Mouse (Mus musculus) heart, embryonic 10.5 days (tissue): Measurements from ENCODE around the gene Frmd4a. TPM values are rescaled to one million over a fixed set of nuclear protein-coding genes. Genes with fewer than 3 reads are reported as not detected.

Source experiments
- DNase-seq: peaks from one replicate; pipeline ENCODE4 v3.0.0-alpha.2; 2017; ENCODE audit warnings: low spot score
- H3K27ac ChIP-seq: fragments of 300-500 bp; sonication (generic); 2 replicates; pipeline ENCODE4 v1.5.1; 2016; ENCODE audit warnings: mild to moderate bottlenecking
- H3K27me3 ChIP-seq: fragments of 300-500 bp; sonication (generic); 2 replicates; pipeline ENCODE4 v1.6.1; 2016; ENCODE audit warnings: mild to moderate bottlenecking; ENCODE audit not compliant: poor library complexity, insufficient read depth, severe bottlenecking
- H3K36me3 ChIP-seq: fragments of 300-500 bp; sonication (generic); 2 replicates; pipeline ENCODE4 v1.6.1; 2016; ENCODE audit warnings: mild to moderate bottlenecking, moderate library complexity
- H3K4me1 ChIP-seq: fragments of 300-500 bp; sonication (generic); 2 replicates; pipeline ENCODE4 v1.6.1; 2016; ENCODE audit warnings: mild to moderate bottlenecking
- H3K4me3 ChIP-seq: fragments of 300-500 bp; sonication (generic); 2 replicates; pipeline ENCODE4 v1.5.1; 2016; ENCODE audit warnings: mild to moderate bottlenecking, moderate library complexity
- H3K9me3 ChIP-seq: fragments of 300-500 bp; sonication (generic); 2 replicates; pipeline ENCODE4 v1.6.1; 2016; ENCODE audit warnings: mild to moderate bottlenecking, moderate library complexity
- WGBS: fragments of 180-500 bp; shearing (Covaris S2); methylation state at CpG from one replicate; pipeline ENCODE4 v1.1.7; 2016; 5-methylcytosine and 5-hydroxymethylcytosine counted together
- polyA plus RNA-seq: library from polyadenylated mRNA; unstranded; fragments of >200 nt; fragmentation: Nextera tagmentation; extraction: Ambion mirVana; gene quantifications from 2 replicates; pipeline ENCODE4 v1.2.1, GENCODE M21; 2016

Gene Frmd4a
- polyA plus RNA-seq, 1 experiment from 2014 or later, result 29.4 TPM

- peaks cover 19% of the 10 kb centered on the region for H3K4me1 ChIP-seq
- 27% methylated on average over 4 of the region's 4 CpGs for WGBS
- H3K27me3 ChIP-seq, result no peaks in the 10 kb centered on the region
- no peaks in the 10 kb centered on the region for H3K36me3 ChIP-seq
- no peaks in the 10 kb centered on the region for H3K9me3 ChIP-seq
- no peak overlapping the region for H3K4me3 ChIP-seq
- no peak for DNase-seq
- H3K27ac ChIP-seq, result peak overlapping the region; percentile 62
Measured at GRCm38 (mm10) chr2:4339128-4339527, 321.6 kb downstream of the Frmd4a start.

- Histone ChIP-seq H3K36me3 (no peaks in the 10 kb centered on the region), H3K4me3 (no peak overlapping the region), H3K4me1 (peaks cover 20% of the 10 kb centered on the region), H3K9me3 (peaks cover 2% of the 10 kb centered on the region; the same call in 1 of the 2 replicates), H3K27me3 (no peaks in the 10 kb centered on the region), H3K27ac (no peak overlapping the region; the same call in 1 of the 2 replicates)
- DNase-seq, result no peak
- WGBS, result 63% methylated on average over 3 of the region's 3 CpGs
Measured at GRCm38 (mm10) chr2:4339530-4340218, 322.2 kb downstream of the Frmd4a start.

- Histone ChIP-seq H3K4me3 (no peak overlapping the region), H3K4me1 (peaks cover 23% of the 10 kb centered on the region), H3K27me3 (no peaks in the 10 kb centered on the region), H3K36me3 (no peaks in the 10 kb centered on the region), H3K27ac (no peak overlapping the region), H3K9me3 (peaks cover 2% of the 10 kb centered on the region; the same call in 1 of the 2 replicates)
- DNase-seq, result no peak
- WGBS, result 85% methylated on average over 10 of the region's 10 CpGs
Measured at GRCm38 (mm10) chr2:4340378-4340777, 322.9 kb downstream of the Frmd4a start.

- DNase-seq, result no peak
- Histone ChIP-seq H3K36me3 (no peaks in the 10 kb centered on the region), H3K9me3 (peaks cover 2% of the 10 kb centered on the region; the same call in 1 of the 2 replicates), H3K4me3 (no peak overlapping the region), H3K27ac (no peak overlapping the region), H3K27me3 (no peaks in the 10 kb centered on the region), H3K4me1 (peaks cover 25% of the 10 kb centered on the region)
- 56% methylated on average over 1 of the region's 1 CpGs for WGBS
Measured at GRCm38 (mm10) chr2:4341141-4341540, 323.6 kb downstream of the Frmd4a start.

GRCm38 (mm10) chr2:4342005-4342404 is 324.5 kb downstream of the Frmd4a start:
- Histone ChIP-seq H3K27ac (no peak overlapping the region), H3K4me1 (peaks cover 34% of the 10 kb centered on the region), H3K4me3 (no peak overlapping the region), H3K9me3 (peaks cover 2% of the 10 kb centered on the region; the same call in 1 of the 2 replicates), H3K27me3 (no peaks in the 10 kb centered on the region), H3K36me3 (no peaks in the 10 kb centered on the region)
- DNase-seq, result no peak
- WGBS, result 90% methylated on average over 7 of the region's 7 CpGs

- Histone ChIP-seq H3K4me1 (peaks cover 42% of the 10 kb centered on the region), H3K9me3 (peaks cover 2% of the 10 kb centered on the region; the same call in 1 of the 2 replicates), H3K4me3 (no peak overlapping the region), H3K27me3 (no peaks in the 10 kb centered on the region), H3K36me3 (no peaks in the 10 kb centered on the region), H3K27ac (no peak overlapping the region)
- no peak for DNase-seq
- WGBS, result 58% methylated on average over 5 of the region's 5 CpGs
Measured at GRCm38 (mm10) chr2:4344411-4344810, 326.9 kb downstream of the Frmd4a start.

- no peak overlapping the region for H3K27ac ChIP-seq
- 69% methylated on average over 6 of the region's 6 CpGs for WGBS
- no peak for DNase-seq
Measured at GRCm38 (mm10) chr2:4346232-4346631, 328.7 kb downstream of the Frmd4a start.

GRCm38 (mm10) chr2:4346953-4347352 is 329.4 kb downstream of the Frmd4a start:
- no peaks in the 10 kb centered on the region for H3K27me3 ChIP-seq
- no peak overlapping the region for H3K4me3 ChIP-seq
- H3K4me1 ChIP-seq, result peaks cover 38% of the 10 kb centered on the region
- H3K27ac ChIP-seq, result no peak overlapping the region
- peaks cover 2% of the 10 kb centered on the region; the same call in 1 of the 2 replicates for H3K9me3 ChIP-seq
- no peak for DNase-seq
- WGBS, result 41% methylated on average over 1 of the region's 1 CpGs
- H3K36me3 ChIP-seq, result no peaks in the 10 kb centered on the region

More at GRCm38 (mm10) chr2:4346232-4346631, 328.7 kb downstream of the Frmd4a start:
- no peak overlapping the region for H3K4me3 ChIP-seq
- H3K27me3 ChIP-seq, result no peaks in the 10 kb centered on the region
- peaks cover 38% of the 10 kb centered on the region for H3K4me1 ChIP-seq
- no peaks in the 10 kb centered on the region for H3K36me3 ChIP-seq
- peaks cover 2% of the 10 kb centered on the region; the same call in 1 of the 2 replicates for H3K9me3 ChIP-seq

GRCm38 (mm10) chr2:4347782-4348181 is 330.3 kb downstream of the Frmd4a start:
- no peak overlapping the region for H3K4me3 ChIP-seq
- WGBS, result 13% methylated on average over 3 of the region's 3 CpGs
- no peaks in the 10 kb centered on the region for H3K36me3 ChIP-seq
- H3K27me3 ChIP-seq, result no peaks in the 10 kb centered on the region
- no peak overlapping the region for H3K27ac ChIP-seq
- peaks cover 2% of the 10 kb centered on the region; the same call in 1 of the 2 replicates for H3K9me3 ChIP-seq
- H3K4me1 ChIP-seq, result peaks cover 38% of the 10 kb centered on the region
- no peak for DNase-seq

- no peak for DNase-seq
- Histone ChIP-seq H3K4me1 (peaks cover 38% of the 10 kb centered on the region), H3K27ac (no peak overlapping the region)
Measured at GRCm38 (mm10) chr2:4348509-4348908, 331.0 kb downstream of the Frmd4a start.

GRCm38 (mm10) chr2:4356812-4357384 is 339.4 kb downstream of the Frmd4a start:
- Histone ChIP-seq H3K4me3 (no peak overlapping the region), H3K27ac (no peak overlapping the region), H3K27me3 (no peaks in the 10 kb centered on the region), H3K36me3 (no peaks in the 10 kb centered on the region), H3K4me1 (peaks cover 7% of the 10 kb centered on the region), H3K9me3 (no peaks in the 10 kb centered on the region)
- WGBS, result 84% methylated on average over 7 of the region's 7 CpGs
- DNase-seq, result no peak

More at GRCm38 (mm10) chr2:4348509-4348908, 331.0 kb downstream of the Frmd4a start:
- 85% methylated on average over 5 of the region's 5 CpGs for WGBS
- no peak overlapping the region for H3K4me3 ChIP-seq
- peaks cover 2% of the 10 kb centered on the region; the same call in 1 of the 2 replicates for H3K9me3 ChIP-seq
- no peaks in the 10 kb centered on the region for H3K27me3 ChIP-seq
- H3K36me3 ChIP-seq, result no peaks in the 10 kb centered on the region

GRCm38 (mm10) chr2:4361981-4362834 is 344.7 kb downstream of the Frmd4a start:
- H3K4me1 ChIP-seq, result no peaks in the 10 kb centered on the region
- 74% methylated on average over 9 of the region's 9 CpGs for WGBS
- H3K4me3 ChIP-seq, result no peak overlapping the region
- no peaks in the 10 kb centered on the region for H3K9me3 ChIP-seq
- no peaks in the 10 kb centered on the region for H3K27me3 ChIP-seq
- no peak overlapping the region for H3K27ac ChIP-seq
- 0 out of 2 replicates have a peak, but pooled peaks cover 3% of the 10 kb centered on the region for H3K36me3 ChIP-seq
- DNase-seq, result no peak
